Mouse (Mus musculus) lung, adult 2 months (tissue): ENCODE results near the gene Ddx6.

Source experiments
- CTCF ChIP-seq: fragments of 200-500 bp; IDR thresholded peaks from 2 replicates; pipeline ENCODE4 v1.5.1; 2011; ENCODE audit warnings: mild to moderate bottlenecking, low read length, control low read depth; ENCODE audit not compliant: insufficient read depth
- POLR2A ChIP-seq: fragments of 200-500 bp; IDR thresholded peaks from 2 replicates; pipeline ENCODE4 v1.6.1; 2011; ENCODE audit warnings: low read depth, mild to moderate bottlenecking, control low read depth, low read length, borderline replicate concordance; ENCODE audit errors: extremely low read depth

- no peak for TF ChIP-seq POLR2A
- no peak for TF ChIP-seq CTCF
Observed at GRCm38 (mm10) chr9:44565367-44565766, 39.3 kb upstream of the Ddx6 start.
